Mouse (Mus musculus) frontal cortex, postnatal 36 days (tissue): ENCODE measurements at regions not wholly inside any gene's neighbourhood (a gene's known extent, or its start where the extent isn't known, plus 50 kb on each side); places are given as distances from the start of the nearest gene placed in this dataset.
"Not testable (repeated sequence)": the region's sequence is repeated elsewhere in the genome, so short reads cannot be mapped to it uniquely, and the experiment has no call there.

Experiments used
- DNase-seq, 2 experiments: peaks; one replicate each; pipeline ENCODE4 v3.0.0; 2022; ENCODE audit warnings: low spot score in 2 of 2

DNA sequence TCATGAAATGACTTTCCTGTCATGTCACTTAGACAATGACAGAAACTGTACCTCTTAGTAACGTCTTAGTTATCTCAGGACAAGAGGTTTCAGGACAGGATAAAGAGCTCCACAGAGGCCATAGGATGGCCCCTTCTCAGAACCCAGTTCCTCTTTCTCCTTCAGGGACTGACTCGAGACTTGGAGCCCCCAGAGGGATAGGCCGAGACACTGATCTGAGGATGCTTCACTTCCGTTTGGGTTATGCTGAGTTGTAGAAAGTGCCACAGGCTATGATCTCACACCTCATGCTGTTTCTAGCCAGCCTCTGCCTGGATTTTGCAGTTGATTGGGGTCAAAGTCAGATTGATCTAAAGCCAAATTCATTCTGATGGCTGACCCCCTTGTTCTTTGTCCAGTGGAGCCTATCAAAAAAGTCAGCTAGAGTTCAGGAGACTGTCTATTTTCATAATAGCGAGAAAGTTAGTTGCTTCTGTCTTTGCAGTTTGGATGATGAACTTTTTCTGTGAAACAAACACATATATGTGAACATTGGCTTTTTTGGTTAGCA, 70.7 kb downstream of the Sult3a2 start:
- DNase-seq = no peak

GRCm38 (mm10) chr10:33708656-33709055, 77.8 kb downstream of the Sult3a2 start:
- not testable (repeated sequence) for DNase-seq

DNA sequence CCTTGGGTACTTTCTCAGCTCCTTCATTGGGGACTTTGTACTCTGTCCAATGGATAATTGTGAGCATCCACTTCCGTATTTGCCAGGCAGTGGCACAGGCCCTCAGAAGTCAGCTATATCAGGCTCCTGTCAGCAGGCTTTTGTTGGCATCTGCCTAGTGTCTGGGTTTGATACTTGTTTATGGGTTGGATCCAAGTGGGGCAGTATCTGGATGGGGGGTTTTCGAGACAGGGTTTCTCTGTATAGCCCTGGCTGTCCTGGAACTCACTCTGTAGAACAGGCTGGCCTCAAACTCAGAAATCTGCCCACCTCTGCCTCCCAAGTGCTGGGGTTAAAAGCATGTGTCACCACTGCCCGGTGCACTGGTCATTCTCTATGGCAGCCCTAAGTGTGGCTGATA, 79.7 kb upstream of the Clvs2 start:
- DNase-seq = not testable (repeated sequence)

DNA sequence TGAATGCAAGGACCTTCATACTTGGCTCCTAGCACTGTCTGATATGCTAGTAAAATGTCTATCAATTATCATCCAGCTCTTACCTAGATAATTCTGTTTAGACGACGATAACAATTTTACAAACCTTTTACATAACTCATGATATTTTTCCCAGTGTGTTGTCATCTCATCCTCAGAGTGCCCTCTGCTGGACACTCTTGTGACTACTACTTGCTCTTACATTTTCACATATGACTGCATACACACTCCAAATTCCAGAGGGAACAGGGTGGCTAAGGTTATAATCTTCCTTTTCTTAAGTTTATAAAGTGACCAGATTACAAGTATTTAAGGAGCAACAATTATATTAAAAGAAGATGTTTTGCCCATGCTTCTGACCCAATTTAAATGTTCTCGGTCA, 78.9 kb upstream of the Clvs2 start:
- DNase-seq = peak; percentile 68 to 90
